Mouse (Mus musculus) right cerebral cortex, postnatal 25 days (tissue): ENCODE measurements at regions not wholly inside any gene's neighbourhood (a gene's known extent, or its start where the extent isn't known, plus 50 kb on each side); places are given as distances from the start of the nearest gene placed in this dataset.

Source experiments
- DNase-seq: peaks from one replicate; pipeline ENCODE4 v3.0.0; 2022

DNA sequence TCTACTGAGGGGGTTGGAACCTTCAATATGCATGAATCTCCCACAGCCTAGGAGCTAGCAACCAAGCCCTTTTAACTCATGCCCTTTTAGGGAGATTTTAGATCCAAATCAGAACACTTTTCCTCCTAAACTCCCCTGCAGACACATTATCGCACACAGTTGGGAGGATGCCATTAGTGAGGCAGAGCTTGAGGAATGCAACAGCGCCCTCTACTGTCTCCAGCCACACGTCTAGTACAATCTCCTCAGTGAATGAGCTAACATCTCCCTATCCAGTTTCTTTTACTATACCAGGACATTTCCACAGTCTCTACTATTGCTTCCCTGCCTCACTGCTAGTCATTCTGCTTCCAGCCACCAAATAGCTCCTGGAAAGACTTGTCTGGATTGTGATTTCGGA, 59.3 kb downstream of the 1700080O16Rik start:
- peak; percentile 45 for DNase-seq

DNA sequence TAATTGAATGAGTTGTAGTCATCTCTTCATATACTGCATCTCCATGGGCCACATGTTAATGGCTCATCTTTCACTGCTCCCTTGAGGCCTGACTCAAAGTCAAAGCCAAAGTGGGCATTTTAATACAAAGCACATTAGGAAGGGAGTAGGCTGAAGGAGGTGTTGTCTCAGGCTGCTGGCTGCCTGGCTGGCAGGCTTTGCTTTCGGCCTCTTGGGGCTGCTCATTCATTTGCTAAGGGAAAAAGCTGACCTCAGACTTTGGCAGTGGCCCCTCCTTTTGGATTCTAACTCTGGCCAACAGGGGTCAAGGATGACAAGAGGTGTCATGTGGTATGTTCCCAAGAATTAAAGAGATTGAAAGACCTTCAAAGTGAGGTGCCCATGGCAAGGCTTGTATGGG, 61.0 kb downstream of the 1700080O16Rik start:
- DNase-seq, result no peak

GRCm38 (mm10) chrX:51910576-51910975, 62.0 kb downstream of the 1700080O16Rik start:
- DNase-seq, result no peak

GRCm38 (mm10) chrX:51898445-51898844, 74.1 kb downstream of the 1700080O16Rik start:
- DNase-seq, result no peak

- DNase-seq, result no peak
Measured at GRCm38 (mm10) chrX:51897059-51897458, 75.5 kb downstream of the 1700080O16Rik start.

- no peak for DNase-seq
Measured at GRCm38 (mm10) chrX:51895646-51896190, 76.9 kb downstream of the 1700080O16Rik start.

DNA sequence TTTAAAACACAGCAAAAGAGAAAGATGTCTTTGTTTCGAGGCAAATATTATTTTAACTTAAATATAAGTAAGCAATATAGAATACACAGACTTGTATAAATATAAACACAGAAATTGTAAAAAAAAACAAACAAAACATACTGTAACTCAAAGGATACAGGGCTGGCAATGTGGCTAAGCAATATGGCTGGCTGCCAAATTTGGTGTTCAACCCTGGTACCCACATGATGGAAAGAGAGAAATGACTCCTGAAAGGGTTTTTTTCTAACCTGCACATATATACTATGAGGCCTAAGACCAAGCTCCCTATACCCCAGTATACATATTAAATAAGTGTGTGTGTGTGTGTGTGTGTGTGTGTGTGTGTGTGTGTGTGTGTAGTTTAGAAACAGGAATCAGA, 79.9 kb downstream of the 1700080O16Rik start:
- no peak for DNase-seq

GRCm38 (mm10) chrX:51886129-51886528, 85.1 kb upstream of the Usp26 start:
- DNase-seq, result no peak
